Mouse (Mus musculus) midbrain, postnatal 0 days (tissue): ENCODE measurements around the gene Ntm. TPM values are rescaled to one million over a fixed set of nuclear protein-coding genes. Genes with fewer than 3 reads are reported as not detected.

Experiments used
- ATAC-seq: fragments of 200-750 bp; cut with Nextera tagmentation; 2 replicates; pipeline ENCODE4 v1.8.0; 2017; ENCODE audit warnings: moderate number of reproducible peaks, mild to moderate bottlenecking, moderate TSS enrichment, moderate library complexity; ENCODE audit not compliant: low FRiP score
- DNase-seq: peaks from one replicate; pipeline ENCODE4 v3.0.0-alpha.2; 2015; ENCODE audit warnings: low spot score
- H3K27ac ChIP-seq: fragments of 300-500 bp; sonication (generic); 2 replicates; pipeline ENCODE4 v1.5.1; 2014; ENCODE audit warnings: low read depth, mild to moderate bottlenecking, low read length, mixed read lengths
- H3K27me3 ChIP-seq: fragments of 300-500 bp; sonication (generic); 2 replicates; pipeline ENCODE4 v1.6.1; 2014; ENCODE audit warnings: low read length, control low read depth, mixed read lengths; ENCODE audit not compliant: insufficient read depth
- H3K36me3 ChIP-seq: fragments of 300-500 bp; sonication (generic); 2 replicates; pipeline ENCODE4 v1.6.1; 2014; ENCODE audit warnings: low read length, control low read depth, mixed read lengths; ENCODE audit not compliant: insufficient read depth
- H3K4me1 ChIP-seq: fragments of 300-500 bp; sonication (generic); 2 replicates; pipeline ENCODE4 v1.6.1; 2014; ENCODE audit warnings: mild to moderate bottlenecking, control low read depth, antibody characterized with exemption, low read length, mixed read lengths; ENCODE audit not compliant: insufficient read depth
- H3K4me2 ChIP-seq: fragments of 300-500 bp; sonication (generic); 2 replicates; pipeline ENCODE4 v1.6.1; 2014; ENCODE audit warnings: low read depth, mild to moderate bottlenecking, low read length, mixed read lengths; ENCODE audit not compliant: poor library complexity, severe bottlenecking
- H3K4me3 ChIP-seq: fragments of 300-500 bp; sonication (generic); 2 replicates; pipeline ENCODE4 v1.5.1; 2014; ENCODE audit warnings: low read depth, mild to moderate bottlenecking, low read length, moderate library complexity
- H3K9ac ChIP-seq: fragments of 300-500 bp; sonication (generic); replicated peaks from 2 replicates; pipeline ENCODE4 v1.6.1; 2014; ENCODE audit warnings: mild to moderate bottlenecking, low read length, moderate library complexity, mixed read lengths; ENCODE audit not compliant: poor library complexity, severe bottlenecking
- H3K9me3 ChIP-seq: fragments of 300-500 bp; sonication (generic); 2 replicates; pipeline ENCODE4 v1.6.1; 2016; ENCODE audit warnings: low read length, control low read depth
- CTCF ChIP-seq: IDR thresholded peaks from 2 replicates; pipeline ENCODE4 v1.5.1; 2016; ENCODE audit warnings: antibody characterized with exemption, mild to moderate bottlenecking
- WGBS: fragments of 180-500 bp; shearing (Covaris S2); extraction: QIAGEN DNeasy Blood & Tissue Kit; methylation state at CpG from one replicate; pipeline ENCODE4 v1.1.7; 2014; 5-methylcytosine and 5-hydroxymethylcytosine counted together
- polyA plus RNA-seq: library from polyadenylated mRNA; unstranded; fragments of >200 nt; fragmentation: Nextera tagmentation; extraction: Ambion mirVana; gene quantifications from 2 replicates; pipeline ENCODE4 v1.2.1, GENCODE M21; 2015
- total RNA-seq: library from RNA; depleted of rRNA; stranded (reverse); fragments of >200 nt; gene quantifications from 2 replicates; pipeline ENCODE4 v1.2.3, GENCODE M21; 2014

Ntm gene
- total and polyA plus RNA-seq, 2 experiments from 2014 or later, result 244 to 322 TPM

GRCm38 (mm10) chr9:29833781-29834180 lies 129.2 kb downstream of the Ntm start:
- Histone ChIP-seq H3K27me3 (no peaks in the 10 kb centered on the region), H3K4me1 (peaks cover 26% of the 10 kb centered on the region), H3K9ac (no peak overlapping the region), H3K27ac (peak overlapping the region; percentile 51), H3K4me3 (no peak overlapping the region), H3K36me3 (no peaks in the 10 kb centered on the region), H3K4me2 (no peak overlapping the region), H3K9me3 (no peaks in the 10 kb centered on the region)
- ATAC-seq (no peak), DNase-seq (peak; percentile 31)
- 37% methylated on average over 2 of the region's 2 CpGs for WGBS
- TF ChIP-seq CTCF, result no peak

GRCm38 (mm10) chr9:29827240-29827660 lies 135.7 kb downstream of the Ntm start:
- H3K36me3 ChIP-seq, result no peaks in the 10 kb centered on the region
- no peak overlapping the region for H3K27ac ChIP-seq
- no peak overlapping the region for H3K4me3 ChIP-seq
- H3K9me3 ChIP-seq, result no peaks in the 10 kb centered on the region
- no peak overlapping the region for H3K4me2 ChIP-seq
- no peak for TF ChIP-seq CTCF
- WGBS, result 30% methylated on average over 5 of the region's 5 CpGs
- H3K4me1 ChIP-seq, result peaks cover 7% of the 10 kb centered on the region; the same call in 1 of the 2 replicates
- no peak overlapping the region for H3K9ac ChIP-seq
- H3K27me3 ChIP-seq, result no peaks in the 10 kb centered on the region
- DNase-seq (no peak), ATAC-seq (no peak)

GRCm38 (mm10) chr9:29825236-29825635 lies 137.7 kb downstream of the Ntm start:
- H3K9ac ChIP-seq, result no peak overlapping the region
- DNase-seq (peak; percentile 33), ATAC-seq (no peak)
- H3K4me1 ChIP-seq, result peaks cover 7% of the 10 kb centered on the region; the same call in 1 of the 2 replicates
- H3K27me3 ChIP-seq, result no peaks in the 10 kb centered on the region
- H3K4me3 ChIP-seq, result no peak overlapping the region
- no peaks in the 10 kb centered on the region for H3K9me3 ChIP-seq
- H3K36me3 ChIP-seq, result no peaks in the 10 kb centered on the region
- no peak for TF ChIP-seq CTCF
- WGBS, result 37% methylated on average over 5 of the region's 5 CpGs
- H3K27ac ChIP-seq, result no peak overlapping the region
- H3K4me2 ChIP-seq, result no peak overlapping the region

- no peak for DNase-seq
- 69% methylated on average over 4 of the region's 4 CpGs for WGBS
These were observed 139.2 kb downstream of the Ntm start for GRCm38 (mm10) chr9:29823716-29824115.

GRCm38 (mm10) chr9:29812685-29813084 lies 150.3 kb downstream of the Ntm start:
- TF ChIP-seq CTCF, result no peak
- Histone ChIP-seq H3K27me3 (no peaks in the 10 kb centered on the region), H3K9me3 (no peaks in the 10 kb centered on the region), H3K4me1 (0 out of 2 replicates have a peak, but pooled peaks cover 2% of the 10 kb centered on the region), H3K9ac (no peak overlapping the region), H3K36me3 (no peaks in the 10 kb centered on the region), H3K4me3 (no peak overlapping the region), H3K4me2 (no peak overlapping the region), H3K27ac (no peak overlapping the region)
- no peak for DNase-seq
- WGBS, result 89% methylated on average over 5 of the region's 5 CpGs
- no peak for ATAC-seq

More at GRCm38 (mm10) chr9:29823716-29824115, 139.2 kb downstream of the Ntm start:
- Histone ChIP-seq H3K4me2 (no peak overlapping the region), H3K9me3 (no peaks in the 10 kb centered on the region), H3K4me1 (peaks cover 7% of the 10 kb centered on the region; the same call in 1 of the 2 replicates), H3K27me3 (no peaks in the 10 kb centered on the region), H3K4me3 (no peak overlapping the region), H3K27ac (no peak overlapping the region), H3K36me3 (no peaks in the 10 kb centered on the region), H3K9ac (no peak overlapping the region)
- no peak for ATAC-seq
- TF ChIP-seq CTCF, result no peak

GRCm38 (mm10) chr9:29806790-29807189 lies 156.2 kb downstream of the Ntm start:
- no peak overlapping the region for H3K4me2 ChIP-seq
- DNase-seq (peak; percentile 54), ATAC-seq (no peak)
- WGBS, result 31% methylated on average over 3 of the region's 3 CpGs
- peaks cover 12% of the 10 kb centered on the region for H3K4me1 ChIP-seq
- no peak overlapping the region for H3K9ac ChIP-seq
- no peaks in the 10 kb centered on the region for H3K36me3 ChIP-seq
- no peak overlapping the region for H3K4me3 ChIP-seq
- H3K27me3 ChIP-seq, result no peaks in the 10 kb centered on the region
- no peak overlapping the region for H3K27ac ChIP-seq
- no peaks in the 10 kb centered on the region for H3K9me3 ChIP-seq
- TF ChIP-seq CTCF, result no peak
